Mouse (Mus musculus): ENCODE measurements at regions not wholly inside any gene's neighbourhood (a gene's known extent, or its start where the extent isn't known, plus 50 kb on each side); places are given as distances from the start of the nearest gene placed in this dataset.

- no peak for TF ChIP-seq CTCF (IDR thresholded peaks at IDR 0.05; ENCODE audit: borderline replicate concordance, insufficient read depth, low read depth, low read length)
- TF ChIP-seq POLR2A (IDR thresholded peaks at IDR 0.05; ENCODE audit: borderline replicate concordance, insufficient read depth, low read length) = no peak
Measured at GRCm38 (mm10) chr13:112178031-112178430, 110.2 kb upstream of the Ankrd55 start.

Data from cerebellum, adult 2 months (tissue).